Mouse (Mus musculus) stomach, postnatal 0 days (tissue): ENCODE results near the gene Sgca. TPM values are rescaled to one million over a fixed set of nuclear protein-coding genes. Genes with fewer than 3 reads are reported as not detected.

Experiments used
- ATAC-seq: fragments of 200-750 bp; cut with Nextera tagmentation; 2 replicates; pipeline ENCODE4 v1.8.0; 2017; ENCODE audit not compliant: low FRiP score, low TSS enrichment
- DNase-seq: peaks from one replicate; pipeline ENCODE4 v3.0.0-alpha.2; 2016; ENCODE audit warnings: low spot score
- H3K27ac ChIP-seq: fragments of 300-500 bp; sonication (generic); replicated peaks from 2 replicates; pipeline ENCODE4 v1.5.1; 2014; ENCODE audit warnings: mild to moderate bottlenecking, control low read depth
- H3K27me3 ChIP-seq: fragments of 300-500 bp; sonication (generic); 2 replicates; pipeline ENCODE4 v1.6.1; 2014; ENCODE audit warnings: low read length; ENCODE audit not compliant: control insufficient read depth, insufficient read depth
- H3K36me3 ChIP-seq: fragments of 300-500 bp; sonication (generic); 2 replicates; pipeline ENCODE4 v1.6.1; 2014; ENCODE audit warnings: low read length, mixed read lengths; ENCODE audit not compliant: control insufficient read depth, insufficient read depth
- H3K4me1 ChIP-seq: fragments of 300-500 bp; sonication (generic); replicated peaks from 2 replicates; pipeline ENCODE4 v1.6.1; 2014; ENCODE audit warnings: antibody characterized with exemption; ENCODE audit not compliant: control insufficient read depth, insufficient read depth
- H3K4me2 ChIP-seq: fragments of 300-500 bp; sonication (generic); replicated peaks from 2 replicates; pipeline ENCODE4 v1.6.1; 2014; ENCODE audit warnings: low read depth, mild to moderate bottlenecking, control low read depth, moderate library complexity
- H3K4me3 ChIP-seq: fragments of 300-500 bp; sonication (generic); 2 replicates; pipeline ENCODE4 v1.5.1; 2014; ENCODE audit warnings: low read depth, low read length, control low read depth
- H3K9ac ChIP-seq: fragments of 300-500 bp; sonication (generic); 2 replicates; pipeline ENCODE4 v1.6.1; 2014; ENCODE audit warnings: mild to moderate bottlenecking, low read length, control low read depth, mixed read lengths
- H3K9me3 ChIP-seq: fragments of 300-500 bp; sonication (generic); 2 replicates; pipeline ENCODE4 v1.6.1; 2016; ENCODE audit warnings: low read length; ENCODE audit not compliant: control insufficient read depth
- CTCF ChIP-seq: IDR thresholded peaks from 2 replicates; pipeline ENCODE4 v1.5.1; 2016; ENCODE audit warnings: antibody characterized with exemption, low read depth, mild to moderate bottlenecking, moderate library complexity
- EP300 ChIP-seq: optimal IDR thresholded peaks from 2 replicates; pipeline ENCODE3; 2016; ENCODE audit warnings: antibody characterized with exemption
- WGBS: fragments of 180-500 bp; shearing (Covaris S2); extraction: QIAGEN DNeasy Blood & Tissue Kit; methylation state at CpG from one replicate; pipeline ENCODE4 v1.1.7; 2014; 5-methylcytosine and 5-hydroxymethylcytosine counted together
- polyA plus RNA-seq: library from polyadenylated mRNA; unstranded; fragments of >200 nt; fragmentation: Nextera tagmentation; extraction: Ambion mirVana; gene quantifications from 2 replicates; pipeline ENCODE4 v1.2.1, GENCODE M21; 2015

The Sgca gene
- polyA plus RNA-seq, 1 experiment from 2014 or later, result 0.47 TPM

DNA sequence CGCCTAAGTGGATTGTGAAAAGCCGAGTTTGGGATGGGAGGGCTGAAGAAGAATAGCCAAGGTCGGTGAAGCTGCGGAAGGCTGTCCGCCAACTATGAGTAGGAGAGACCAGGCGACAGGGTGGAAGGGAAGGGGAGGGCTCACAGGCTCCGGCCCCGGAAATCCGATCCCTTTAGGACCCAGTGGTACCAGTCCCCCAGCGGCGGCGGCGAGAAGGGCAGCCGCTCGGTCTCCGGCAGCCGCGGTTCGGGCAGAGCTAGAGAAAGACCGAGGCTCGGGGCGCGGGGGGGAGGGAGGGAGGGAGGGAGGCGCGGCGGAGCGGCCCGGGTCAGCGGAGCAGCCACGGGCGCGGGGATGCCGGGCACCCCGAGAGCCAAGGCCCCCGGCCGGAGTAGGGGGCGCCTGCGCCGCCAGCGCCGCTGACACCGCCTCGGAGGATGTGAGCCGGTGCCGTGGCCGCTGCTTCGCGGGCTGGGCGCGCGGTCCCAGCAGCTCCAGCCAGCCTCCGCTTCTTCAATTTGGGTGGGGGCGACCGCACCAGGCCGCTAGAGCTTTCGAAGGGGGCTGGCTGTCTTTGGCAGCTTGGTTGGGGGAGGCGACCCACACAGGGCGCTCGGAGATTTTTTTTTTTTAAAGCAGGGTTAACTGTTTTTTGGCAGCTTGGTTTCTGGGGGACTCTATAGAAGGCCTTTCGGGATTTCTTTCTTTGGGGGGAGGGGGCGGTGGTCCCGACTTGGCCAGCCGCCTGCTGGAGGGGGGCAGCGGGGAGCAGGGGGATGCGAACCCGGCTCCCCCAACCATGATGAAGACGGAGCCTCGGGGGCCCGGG, 14.8 kb upstream of the Sgca start, which contains the start of gene Ppp1r9b:
Ppp1r9b (plus strand) TSS at position 287 of the 829 bp plus-strand sequence.
- DNase-seq, result peak; percentile 94
- WGBS, result 1% methylated on average over 48 of the region's 69 CpGs

DNA sequence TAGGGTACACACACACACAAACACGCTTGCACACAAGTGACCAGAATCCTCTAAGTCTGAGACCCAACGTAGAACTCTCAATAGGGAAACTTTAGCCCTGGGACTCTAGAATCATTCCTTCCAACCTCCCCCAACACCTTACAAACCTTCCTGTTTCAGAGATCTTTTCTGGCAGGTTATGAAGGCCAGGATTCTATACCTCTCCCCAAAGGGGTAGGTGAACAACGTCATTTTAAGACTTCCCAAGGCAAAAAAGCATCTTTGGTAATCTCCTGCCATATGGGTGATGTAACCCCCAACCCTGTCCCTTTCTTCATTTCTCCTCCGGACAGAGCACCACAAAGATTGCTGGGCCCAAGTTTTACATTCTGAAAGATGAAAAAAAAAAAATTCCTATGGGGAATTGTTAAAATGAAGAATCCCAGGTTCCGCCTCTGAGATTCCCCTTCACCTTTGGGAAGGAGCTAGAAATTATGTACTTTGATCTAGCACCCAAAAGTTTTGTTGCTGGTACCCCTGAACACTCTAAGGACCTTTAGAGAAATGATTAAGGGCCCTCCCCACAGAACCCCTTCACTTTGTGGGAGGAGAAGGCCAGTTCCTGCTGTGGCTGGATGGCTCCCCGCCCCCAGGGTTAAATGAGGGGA, 14.1 kb upstream of the Sgca start:
- WGBS, result 44% methylated on average over 6 of the region's 6 CpGs
- no peak for DNase-seq

More for the DNA sequence above, 14.8 kb upstream of the Sgca start, which contains the start of gene Ppp1r9b:
- Histone ChIP-seq H3K36me3 (no peaks in the 10 kb centered on the region), H3K9me3 (no peaks in the 10 kb centered on the region), H3K9ac (peak within 1 kb of the TSS; percentile 86), H3K4me1 (peaks cover 17% of the 10 kb centered on the region; the same call in 1 of the 2 replicates), H3K27ac (peak within 1 kb of the TSS; percentile 93), H3K27me3 (no peaks in the 10 kb centered on the region), H3K4me2 (peak within 1 kb of the TSS; percentile 99), H3K4me3 (peak within 1 kb of the TSS; percentile 90)
- ATAC-seq, result peak; percentile 80
- TF ChIP-seq EP300 (no peak), CTCF (peak; percentile 74)

GRCm38 (mm10) chr11:94989562-94990017, 13.5 kb upstream of the Sgca start:
- H3K4me1 ChIP-seq, result peaks cover 13% of the 10 kb centered on the region; the same call in 1 of the 2 replicates
- no peaks in the 10 kb centered on the region for H3K27me3 ChIP-seq
- TF ChIP-seq EP300 (peak; percentile 49), CTCF (peak; percentile 33; the same call in 1 of the 2 replicates)
- peak overlapping the region; percentile 37 for H3K4me3 ChIP-seq
- ATAC-seq (peak; percentile 58), DNase-seq (peak; percentile 86)
- WGBS, result under 1% methylated on average over 12 of the region's 12 CpGs
- peak overlapping the region; percentile 89 for H3K27ac ChIP-seq
- peak overlapping the region; percentile 99 for H3K4me2 ChIP-seq
- H3K36me3 ChIP-seq, result no peaks in the 10 kb centered on the region
- peak overlapping the region; percentile 54 for H3K9ac ChIP-seq
- H3K9me3 ChIP-seq, result no peaks in the 10 kb centered on the region

More for the DNA sequence above, 14.1 kb upstream of the Sgca start:
- Histone ChIP-seq H3K4me1 (peaks cover 17% of the 10 kb centered on the region; the same call in 1 of the 2 replicates), H3K4me2 (peak overlapping the region; percentile 99), H3K27me3 (no peaks in the 10 kb centered on the region), H3K9me3 (no peaks in the 10 kb centered on the region), H3K27ac (peak overlapping the region; percentile 93), H3K4me3 (peak overlapping the region; percentile 90), H3K9ac (peak overlapping the region; percentile 38), H3K36me3 (no peaks in the 10 kb centered on the region)
- TF ChIP-seq CTCF (no peak), EP300 (no peak)
- no peak for ATAC-seq

- H3K27me3 ChIP-seq, result no peaks in the 10 kb centered on the region
- peak overlapping the region; percentile 54 for H3K9ac ChIP-seq
- H3K4me3 ChIP-seq, result peak overlapping the region; percentile 37
- DNase-seq, result no peak
- no peaks in the 10 kb centered on the region for H3K9me3 ChIP-seq
- H3K36me3 ChIP-seq, result no peaks in the 10 kb centered on the region
- H3K27ac ChIP-seq, result peak overlapping the region; percentile 89
- H3K4me2 ChIP-seq, result peak overlapping the region; percentile 99
- TF ChIP-seq EP300 (no peak), CTCF (no peak)
- 11% methylated on average over 10 of the region's 10 CpGs for WGBS
- H3K4me1 ChIP-seq, result peaks cover 10% of the 10 kb centered on the region; the same call in 1 of the 2 replicates
- ATAC-seq, result no peak
These were observed 12.8 kb upstream of the Sgca start for GRCm38 (mm10) chr11:94988780-94989561.

DNA sequence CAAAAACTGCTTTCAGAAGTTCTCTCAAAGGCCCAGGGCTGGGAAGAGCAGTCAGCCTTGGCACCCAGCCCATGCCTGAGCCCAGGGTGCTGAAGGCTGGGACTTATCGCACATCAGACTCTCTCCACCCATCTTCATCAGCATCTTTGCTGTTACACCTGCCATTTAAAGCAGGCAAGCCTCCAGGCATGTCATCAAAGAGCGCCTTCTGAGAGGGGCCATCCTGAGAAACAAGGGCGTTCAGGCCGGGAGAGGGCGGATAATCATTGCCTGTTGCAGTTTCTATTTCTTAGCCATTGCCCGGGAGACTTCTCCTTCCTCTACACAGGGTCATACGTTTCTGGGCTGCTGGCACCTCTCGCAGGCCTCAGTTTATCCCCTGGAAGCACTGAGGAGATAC, 11.7 kb upstream of the Sgca start:
- peak overlapping the region; percentile 89 for H3K27ac ChIP-seq
- TF ChIP-seq CTCF (no peak), EP300 (no peak)
- H3K4me1 ChIP-seq, result peaks cover 5% of the 10 kb centered on the region; the same call in 1 of the 2 replicates
- H3K4me2 ChIP-seq, result no peak overlapping the region
- WGBS, result 73% methylated on average over 8 of the region's 8 CpGs
- H3K9me3 ChIP-seq, result no peaks in the 10 kb centered on the region
- no peak overlapping the region for H3K9ac ChIP-seq
- H3K36me3 ChIP-seq, result no peaks in the 10 kb centered on the region
- DNase-seq (no peak), ATAC-seq (no peak)
- no peak overlapping the region for H3K4me3 ChIP-seq
- H3K27me3 ChIP-seq, result no peaks in the 10 kb centered on the region
